8 mouse cellular contexts compared by ENCODE assay signal in genomic region chr14:120478641-120479341, GRCm38 (mm10). TPM values are rescaled to one million over a fixed set of nuclear protein-coding genes. Genes with fewer than 3 reads are reported as not detected.
A peak's percentile ranks its signal among the peaks of the same experiment; 100 is the strongest.
DNase-seq lines count a peak whose midpoint lies in the region; ATAC-seq and TF ChIP-seq lines count a peak whose summit lies in the region.

No protein-coding gene starts in this region.

- no peaks in the 10 kb centered on the region for H3K27me3 ChIP-seq in heart, embryonic 14.5 days (ENCODE audit: control insufficient read depth, insufficient read depth, low read length)
- H3K27me3 ChIP-seq in midbrain, postnatal 0 days (ENCODE audit: insufficient read depth, low read length): no peaks in the 10 kb centered on the region

- peaks cover 7% of the 10 kb centered on the region for H3K4me1 ChIP-seq in cortical plate, adult 2 months (ENCODE audit: control insufficient read depth, insufficient read depth, low read length)
- peaks cover 3 to 7% of the 10 kb centered on the region in 2 experiments; a peak in 1 of 4 replicates for H3K4me1 ChIP-seq in heart, embryonic 14.5 days (ENCODE audit: control insufficient read depth in 2 of 2, insufficient read depth in 2 of 2, low read length in 2 of 2)
- H3K4me1 ChIP-seq in midbrain, postnatal 0 days (ENCODE audit: insufficient read depth, low read length): peaks cover 6% of the 10 kb centered on the region; the same call in 1 of the 2 replicates

- H3K27ac ChIP-seq in cortical plate, adult 2 months (ENCODE audit: insufficient read depth, low read length): peak overlapping the region; percentile 4; the same call in 1 of the 2 replicates
- H3K27ac ChIP-seq in heart, embryonic 14.5 days (replicated peaks in 1 of 2; ENCODE audit: control insufficient read depth in 1 of 2, insufficient read depth in 1 of 2, low read depth in 2 of 2, low read length in 2 of 2): peak overlapping the region; percentile 78 to 96
- H3K27ac ChIP-seq in midbrain, postnatal 0 days (ENCODE audit: low read depth, low read length): peak overlapping the region; percentile 99

- H3K9me3 ChIP-seq in heart, embryonic 14.5 days (ENCODE audit: control insufficient read depth, low read length): no peaks in the 10 kb centered on the region
- no peaks in the 10 kb centered on the region for H3K9me3 ChIP-seq in midbrain, postnatal 0 days (ENCODE audit: low read length)

- ATAC-seq in heart, embryonic 14.5 days (ENCODE audit: insufficient number of reproducible peaks, insufficient read depth, low FRiP score, low read depth): peak; percentile 8
- no peak for ATAC-seq in midbrain, postnatal 0 days (ENCODE audit: low FRiP score)

- H3K36me3 ChIP-seq in heart, embryonic 14.5 days (ENCODE audit: control insufficient read depth, insufficient read depth, low read length): peaks cover 6% of the 10 kb centered on the region; the same call in 1 of the 2 replicates
- H3K36me3 ChIP-seq in midbrain, postnatal 0 days (ENCODE audit: insufficient read depth, low read length): no peaks in the 10 kb centered on the region

- peak overlapping the region; percentile 73 for H3K4me2 ChIP-seq in heart, embryonic 14.5 days (ENCODE audit: low read length)
- H3K4me2 ChIP-seq in midbrain, postnatal 0 days (ENCODE audit: low read depth, low read length, poor library complexity, severe bottlenecking): peak overlapping the region; percentile 68

- TF ChIP-seq CTCF in cortical plate, adult 2 months (IDR thresholded peaks at IDR 0.05; ENCODE audit: extremely low read depth, insufficient read depth, low read length): no peak
- TF ChIP-seq CTCF in midbrain, postnatal 0 days (IDR thresholded peaks at IDR 0.05): no peak

- peak; percentile 45 to 61 for DNase-seq in heart, adult 18-20 months
- DNase-seq in heart, postnatal 4 days: no peak
- DNase-seq in CD8-positive naive resting alpha-beta T cell, adult 2 months (ENCODE audit: low read depth in 2 of 2, low spot score in 2 of 2): peak; percentile 37 to 39
- DNase-seq in layer of hippocampus, postnatal 14 days (ENCODE audit: low spot score in 2 of 2): peak; percentile 45 to 48
- peak; percentile 19 for DNase-seq in midbrain, postnatal 0 days (ENCODE audit: low spot score)
- peak; percentile 55 for DNase-seq in thymus, postnatal 4 days

- no peak for TF ChIP-seq POLR2A in cortical plate, adult 2 months (IDR thresholded peaks at IDR 0.05; ENCODE audit: extremely low read depth, insufficient read depth, low read length)

- under 1% methylated on average over 61 of the region's 62 CpGs for WGBS in heart, embryonic 14.5 days
- 1% methylated on average over 59 of the region's 62 CpGs for WGBS in midbrain, postnatal 0 days

- peak overlapping the region; percentile 92 for H3K9ac ChIP-seq in heart, embryonic 14.5 days (ENCODE audit: low read length)
- peak overlapping the region; percentile 89 for H3K9ac ChIP-seq in midbrain, postnatal 0 days (replicated peaks; ENCODE audit: low read length, poor library complexity, severe bottlenecking)

- H3K4me3 ChIP-seq in cortical plate, adult 2 months (ENCODE audit: insufficient read depth, low read length): peak overlapping the region; percentile 61
- peak overlapping the region; percentile 70 to 80 for H3K4me3 ChIP-seq in heart, embryonic 14.5 days (ENCODE audit: control insufficient read depth in 1 of 2, insufficient read depth in 1 of 2, low read depth in 1 of 2, low read length in 2 of 2)
- H3K4me3 ChIP-seq in midbrain, postnatal 0 days (ENCODE audit: low read depth, low read length): peak overlapping the region; percentile 84

RNA-seq across cellular contexts. Expression of gene Rap2a, which starts 0.5 kb away (rescaled TPM):
- 1 to 10 TPM; 9.3 to 9.7 TPM for total RNA-seq in heart, adult 18-20 months (2021)
- total RNA-seq in heart, postnatal 4 days (2021): 10 to 100 TPM; 22.0 to 23.4 TPM
- 66.6 and 66.7 TPM in 2 replicates for polyA plus RNA-seq in cortical plate, adult 2 months (2012; rRNA removed)
- polyA plus RNA-seq in heart, embryonic 14.5 days (2014; fragmentation: Nextera tagmentation; extraction: Ambion mirVana): 14.5 and 14.9 TPM in 2 replicates
- 10 to 100 TPM; 93.6 to 96.1 TPM for total RNA-seq in layer of hippocampus, postnatal 14 days (2021)
- total RNA-seq in midbrain, postnatal 0 days (2014; rRNA removed): 50.4 and 51.4 TPM in 2 replicates
- polyA plus RNA-seq in midbrain, postnatal 0 days (2015; fragmentation: Nextera tagmentation; extraction: Ambion mirVana): 22.9 and 25.6 TPM in 2 replicates

Comparison
In these comparisons a context has a peak if more than half of its experiments do, and no peak if none do; other contexts are left out.
1. H3K27ac ChIP-seq: peak in every context shown above with its lines; median percentile 99 in midbrain, postnatal 0 days; 87 in heart, embryonic 14.5 days; 4 in cortical plate, adult 2 months.